Mouse (Mus musculus): ENCODE data around the gene Olfr560. TPM values are rescaled to one million over a fixed set of nuclear protein-coding genes. Genes with fewer than 3 reads are reported as not detected.

Gene Olfr560
- not detected in 2 replicates for polyA plus RNA-seq (2012; rRNA removed)

DNA sequence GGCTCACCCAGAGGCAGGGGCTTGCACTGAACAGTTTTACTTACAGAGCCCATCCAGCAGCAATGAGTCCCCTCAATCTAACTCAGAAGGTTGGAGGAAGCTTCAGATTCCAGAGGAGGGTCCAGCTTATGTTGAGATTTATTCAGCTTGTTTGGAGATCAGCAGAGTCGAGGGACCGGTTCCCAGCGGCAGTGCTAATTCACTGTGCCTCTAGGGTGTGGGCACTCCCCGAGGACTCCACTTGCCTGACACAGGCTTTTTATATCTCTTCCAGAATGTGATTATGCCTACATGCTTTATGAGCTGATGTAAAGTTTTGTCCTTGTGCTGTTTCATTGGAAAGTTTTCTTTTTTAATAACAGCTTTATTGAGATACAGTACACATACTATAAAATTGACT is at the start of gene Olfr560, which contains the start of gene Olfr78:
TSS of gene Olfr560 (minus strand) at position 101 of the 400 bp plus-strand sequence.
TSS of gene Olfr78 (minus strand) at position 206 of the 400 bp plus-strand sequence.
- Histone ChIP-seq H3K4me3 (replicated peaks; ENCODE audit: extremely low read depth, low read depth, low read length) (no peak within 1 kb of the TSS), H3K4me1 (ENCODE audit: control insufficient read depth, insufficient read depth, low read length) (no peaks in the 10 kb centered on the region)
- 67% methylated on average over 4 of the region's 4 CpGs for WGBS
- no peak for DNase-seq
- TF ChIP-seq CTCF (IDR thresholded peaks at IDR 0.05; ENCODE audit: insufficient read depth, low read length): no peak
- TF ChIP-seq POLR2A (IDR thresholded peaks at IDR 0.05; ENCODE audit: borderline replicate concordance, extremely low read depth, low read depth, low read length): no peak

GRCm38 (mm10) chr7:102803180-102803579 is 44.0 kb upstream of the Olfr560 start, which contains the start of gene Olfr564:
Gene Olfr564, plus strand, starts transcription at chr7:102803480.
- Histone ChIP-seq H3K4me1 (ENCODE audit: control insufficient read depth, insufficient read depth, low read length) (no peaks in the 10 kb centered on the region), H3K4me3 (replicated peaks; ENCODE audit: extremely low read depth, low read depth, low read length) (no peak within 1 kb of the TSS)
- no peak for DNase-seq
- no peak for TF ChIP-seq CTCF (IDR thresholded peaks at IDR 0.05; ENCODE audit: insufficient read depth, low read length)
- no peak for TF ChIP-seq POLR2A (IDR thresholded peaks at IDR 0.05; ENCODE audit: borderline replicate concordance, extremely low read depth, low read depth, low read length)

DNA sequence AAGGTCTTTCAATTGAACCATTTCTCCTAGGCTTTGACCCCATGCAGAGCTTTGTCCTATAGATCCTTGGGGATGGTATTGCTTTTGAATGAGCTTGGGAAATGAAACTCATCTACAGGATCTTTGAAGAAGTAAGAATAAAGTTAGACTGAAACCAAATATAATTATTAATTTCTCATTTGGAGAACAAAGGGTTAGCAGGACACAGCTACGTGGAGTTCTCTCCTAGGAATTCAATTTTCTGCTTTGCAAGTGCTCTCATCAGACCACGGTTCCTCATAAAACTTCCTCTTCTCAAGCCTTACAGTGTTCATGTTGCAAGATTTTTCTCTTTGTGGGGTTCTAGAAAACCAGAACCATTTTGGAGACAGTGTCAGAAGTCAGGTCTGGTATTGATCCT is 11.8 kb upstream of the Olfr560 start, which contains the start of gene Olfr561:
TSS of gene Olfr561 (plus strand) at position 301 of the 400 bp plus-strand sequence.
- no peak for DNase-seq
- TF ChIP-seq POLR2A (IDR thresholded peaks at IDR 0.05; ENCODE audit: borderline replicate concordance, extremely low read depth, low read depth, low read length) (no peak), CTCF (IDR thresholded peaks at IDR 0.05; ENCODE audit: insufficient read depth, low read length) (no peak)
- H3K4me3 ChIP-seq (replicated peaks; ENCODE audit: extremely low read depth, low read depth, low read length): no peak within 1 kb of the TSS
- no peaks in the 10 kb centered on the region for H3K4me1 ChIP-seq (ENCODE audit: control insufficient read depth, insufficient read depth, low read length)
- 61% methylated on average over 2 of the region's 2 CpGs for WGBS

GRCm38 (mm10) chr7:102752086-102752485 is 7.1 kb downstream of the Olfr560 start:
- DNase-seq: no peak
- Histone ChIP-seq H3K4me3 (replicated peaks; ENCODE audit: extremely low read depth, low read depth, low read length) (no peak overlapping the region), H3K4me1 (ENCODE audit: control insufficient read depth, insufficient read depth, low read length) (no peaks in the 10 kb centered on the region)
- no peak for TF ChIP-seq CTCF (IDR thresholded peaks at IDR 0.05; ENCODE audit: insufficient read depth, low read length)
- TF ChIP-seq POLR2A (IDR thresholded peaks at IDR 0.05; ENCODE audit: borderline replicate concordance, extremely low read depth, low read depth, low read length): no peak
- WGBS: 17% methylated on average over 1 of the region's 1 CpGs

DNA sequence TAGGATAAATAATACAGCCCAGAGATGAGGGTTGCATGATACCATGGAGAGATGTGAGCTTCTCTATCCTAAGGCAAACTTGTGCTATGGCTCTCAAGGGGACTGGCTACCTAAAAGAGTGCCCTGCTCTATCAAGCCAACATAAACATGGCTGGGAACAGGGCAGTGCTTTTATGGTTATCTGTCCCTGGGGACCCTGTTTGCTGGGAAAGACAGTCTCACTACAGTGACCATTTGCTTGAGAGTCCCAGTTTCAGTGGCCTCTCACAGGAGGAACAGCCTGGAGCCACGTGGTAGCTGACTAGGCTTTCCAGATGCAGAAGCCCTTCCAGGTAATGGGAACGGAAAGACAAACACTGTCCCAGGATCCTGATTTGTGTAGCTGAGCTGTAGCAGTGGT is 21.5 kb downstream of the Olfr560 start:
- no peaks in the 10 kb centered on the region for H3K4me1 ChIP-seq (ENCODE audit: control insufficient read depth, insufficient read depth, low read length)
- no peak overlapping the region for H3K4me3 ChIP-seq (replicated peaks; ENCODE audit: extremely low read depth, low read depth, low read length)
- WGBS: 39% methylated on average over 2 of the region's 2 CpGs
- TF ChIP-seq CTCF (IDR thresholded peaks at IDR 0.05; ENCODE audit: insufficient read depth, low read length) (no peak), POLR2A (IDR thresholded peaks at IDR 0.05; ENCODE audit: borderline replicate concordance, extremely low read depth, low read depth, low read length) (no peak)
- DNase-seq: no peak

DNA sequence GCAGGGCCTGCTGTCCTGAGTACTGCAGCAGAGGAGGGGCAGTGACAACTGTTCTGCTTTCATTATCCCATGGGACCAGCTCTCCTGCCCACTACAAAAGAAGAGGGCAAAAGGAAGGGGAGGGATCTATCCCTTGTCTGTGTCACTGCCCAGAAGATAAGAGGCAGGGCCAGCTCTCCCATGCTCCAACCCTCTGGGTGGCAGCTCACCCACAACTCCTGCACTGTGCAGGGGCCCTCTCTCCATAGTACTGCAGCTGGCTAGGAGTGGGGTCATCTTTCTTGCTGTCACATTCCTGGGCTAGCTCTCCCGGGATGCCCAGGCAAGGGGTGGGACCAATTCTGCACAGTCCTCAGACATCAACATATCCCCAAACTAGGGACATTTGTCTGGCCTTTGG is 25.4 kb downstream of the Olfr560 start:
- DNase-seq: no peak

GRCm38 (mm10) chr7:102727391-102727790 is 31.8 kb downstream of the Olfr560 start, which contains the start of gene Olfr559:
Gene Olfr559, minus strand, starts transcription at chr7:102727491.
- TF ChIP-seq CTCF (IDR thresholded peaks at IDR 0.05; ENCODE audit: insufficient read depth, low read length) (no peak), POLR2A (IDR thresholded peaks at IDR 0.05; ENCODE audit: borderline replicate concordance, extremely low read depth, low read depth, low read length) (no peak)
- DNase-seq: no peak
- no peaks in the 10 kb centered on the region for H3K4me1 ChIP-seq (ENCODE audit: control insufficient read depth, insufficient read depth, low read length)
- no peak within 1 kb of the TSS for H3K4me3 ChIP-seq (replicated peaks; ENCODE audit: extremely low read depth, low read depth, low read length)

More for the DNA sequence above, 25.4 kb downstream of the Olfr560 start:
- Histone ChIP-seq H3K4me1 (ENCODE audit: control insufficient read depth, insufficient read depth, low read length) (no peaks in the 10 kb centered on the region), H3K4me3 (replicated peaks; ENCODE audit: extremely low read depth, low read depth, low read length) (no peak overlapping the region)
- WGBS: 13% methylated on average over 1 of the region's 1 CpGs
- no peak for TF ChIP-seq POLR2A (IDR thresholded peaks at IDR 0.05; ENCODE audit: borderline replicate concordance, extremely low read depth, low read depth, low read length)
- no peak for TF ChIP-seq CTCF (IDR thresholded peaks at IDR 0.05; ENCODE audit: insufficient read depth, low read length)

DNA sequence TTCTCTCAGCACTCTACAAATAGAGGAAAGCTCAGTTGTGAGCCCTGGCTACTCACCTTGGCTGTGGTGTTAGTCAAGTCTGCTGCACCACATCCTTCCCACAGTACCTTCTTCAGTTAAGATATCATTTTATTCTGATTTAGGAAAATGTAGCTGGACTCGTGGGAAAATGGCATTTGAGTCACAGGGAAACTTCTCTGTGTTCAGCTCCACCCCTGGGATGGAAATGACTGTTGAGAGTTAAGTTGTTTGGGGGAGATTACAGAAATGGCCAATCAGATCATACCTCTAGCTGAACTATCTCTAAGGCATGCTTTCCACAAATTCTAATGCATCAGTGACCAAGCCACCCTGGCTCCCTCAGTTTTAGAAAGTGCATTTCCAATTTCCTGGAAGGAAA is 40.2 kb downstream of the Olfr560 start, which contains the start of gene Olfr33:
TSS of gene Olfr33 (minus strand) at position 101 of the 400 bp plus-strand sequence.
- TF ChIP-seq POLR2A (IDR thresholded peaks at IDR 0.05; ENCODE audit: borderline replicate concordance, extremely low read depth, low read depth, low read length): no peak
- TF ChIP-seq CTCF (IDR thresholded peaks at IDR 0.05; ENCODE audit: insufficient read depth, low read length): no peak
- whole genome bisulfite sequencing: 31% methylated on average over 1 of the region's 1 CpGs
- no peak for DNase-seq

GRCm38 (mm10) chr7:102701915-102702314 is 57.3 kb downstream of the Olfr560 start, which contains the start of gene Olfr558:
Gene Olfr558, plus strand, starts transcription at chr7:102702215.
- DNase-seq: no peak
- Histone ChIP-seq H3K4me3 (replicated peaks; ENCODE audit: extremely low read depth, low read depth, low read length) (no peak within 1 kb of the TSS), H3K4me1 (ENCODE audit: control insufficient read depth, insufficient read depth, low read length) (no peaks in the 10 kb centered on the region)
- TF ChIP-seq POLR2A (IDR thresholded peaks at IDR 0.05; ENCODE audit: borderline replicate concordance, extremely low read depth, low read depth, low read length): no peak
- no peak for TF ChIP-seq CTCF (IDR thresholded peaks at IDR 0.05; ENCODE audit: insufficient read depth, low read length)

More for the DNA sequence above, 40.2 kb downstream of the Olfr560 start, which contains the start of gene Olfr33:
- Histone ChIP-seq H3K4me1 (ENCODE audit: control insufficient read depth, insufficient read depth, low read length) (no peaks in the 10 kb centered on the region), H3K4me3 (replicated peaks; ENCODE audit: extremely low read depth, low read depth, low read length) (no peak within 1 kb of the TSS)

Other genes with a start within 250 kb of the Olfr560 start
- gene Olfr547, start 224.6 kb downstream of the Olfr560 start, polyA plus RNA-seq (2012; rRNA removed): not detected in 2 replicates
- not detected in 2 replicates for gene Olfr548-ps1, start 218.5 kb downstream of the Olfr560 start, polyA plus RNA-seq (2012; rRNA removed)
- gene Olfr549, start 209.5 kb downstream of the Olfr560 start, polyA plus RNA-seq (2012; rRNA removed): not detected in 2 replicates
- gene Trim21, start 193.9 kb downstream of the Olfr560 start, polyA plus RNA-seq (2012; rRNA removed): 6.1 and 9.7 TPM in 2 replicates
- gene Olfr550, start 187.9 kb downstream of the Olfr560 start, polyA plus RNA-seq (2012; rRNA removed): 8.4 and 9.4 TPM in 2 replicates
- not detected in 2 replicates for gene Olfr551, start 167.5 kb downstream of the Olfr560 start, polyA plus RNA-seq (2012; rRNA removed)
- 0.13 and 0.16 TPM in 2 replicates for gene Olfr552, start 161.6 kb downstream of the Olfr560 start, polyA plus RNA-seq (2012; rRNA removed)
- not detected in 2 replicates for gene Olfr553, start 141.1 kb downstream of the Olfr560 start, polyA plus RNA-seq (2012; rRNA removed)
- gene Olfr554, start 120.9 kb downstream of the Olfr560 start, polyA plus RNA-seq (2012; rRNA removed): not detected in 2 replicates
- gene Olfr555, start 100.5 kb downstream of the Olfr560 start, polyA plus RNA-seq (2012; rRNA removed): not detected in 2 replicates
- 0.12 and 0.19 TPM in 2 replicates for gene Olfr556, start 94.5 kb downstream of the Olfr560 start, polyA plus RNA-seq (2012; rRNA removed)
- gene Trim68, start 72.0 kb downstream of the Olfr560 start, polyA plus RNA-seq (2012; rRNA removed): 16.7 and 23.7 TPM in 2 replicates
- 0.26 TPM in 1 of 2 replicates, not detected in the other for gene Olfr557, start 63.5 kb downstream of the Olfr560 start, polyA plus RNA-seq (2012; rRNA removed)
- gene Olfr558, start 57.2 kb downstream of the Olfr560 start, polyA plus RNA-seq (2012; rRNA removed): 0.17 and 0.37 TPM in 2 replicates
- gene Olfr33, start 40.3 kb downstream of the Olfr560 start, polyA plus RNA-seq (2012; rRNA removed): not detected in 2 replicates
- not detected in 2 replicates for gene Olfr559, start 31.9 kb downstream of the Olfr560 start, polyA plus RNA-seq (2012; rRNA removed)
- gene Olfr78, start 105 bp upstream of the Olfr560 start, polyA plus RNA-seq (2012; rRNA removed): 0.53 and 1.7 TPM in 2 replicates
- gene Olfr561, start 11.9 kb upstream of the Olfr560 start, polyA plus RNA-seq (2012; rRNA removed): 0.10 TPM in 1 of 2 replicates, not detected in the other
- gene Olfr564, start 44.1 kb upstream of the Olfr560 start, polyA plus RNA-seq (2012; rRNA removed): not detected in 2 replicates
- not detected in 2 replicates for gene Olfr566, start 99.4 kb upstream of the Olfr560 start, polyA plus RNA-seq (2012; rRNA removed)
- gene Olfr568, start 117.8 kb upstream of the Olfr560 start, polyA plus RNA-seq (2012; rRNA removed): not detected in 2 replicates
- not detected in 2 replicates for gene Olfr569, start 131.5 kb upstream of the Olfr560 start, polyA plus RNA-seq (2012; rRNA removed)
- not detected in 2 replicates for gene Olfr570, start 135.2 kb upstream of the Olfr560 start, polyA plus RNA-seq (2012; rRNA removed)
- gene Olfr571, start 158.2 kb upstream of the Olfr560 start, polyA plus RNA-seq (2012; rRNA removed): not detected in 2 replicates
- gene Olfr572, start 165.0 kb upstream of the Olfr560 start, polyA plus RNA-seq (2012; rRNA removed): not detected in 2 replicates
- not detected in 2 replicates for gene Olfr573-ps1, start 183.2 kb upstream of the Olfr560 start, polyA plus RNA-seq (2012; rRNA removed)
- not detected in 2 replicates for gene Olfr574, start 189.1 kb upstream of the Olfr560 start, polyA plus RNA-seq (2012; rRNA removed)
- gene Olfr575, start 199.4 kb upstream of the Olfr560 start, polyA plus RNA-seq (2012; rRNA removed): not detected in 2 replicates
- not detected in 2 replicates for gene Olfr576, start 203.3 kb upstream of the Olfr560 start, polyA plus RNA-seq (2012; rRNA removed)
- gene Olfr577, start 216.6 kb upstream of the Olfr560 start, polyA plus RNA-seq (2012; rRNA removed): not detected in 2 replicates
- not detected in 2 replicates for gene Olfr578, start 230.0 kb upstream of the Olfr560 start, polyA plus RNA-seq (2012; rRNA removed)

Measured in lung, adult 2 months (tissue).